Mouse (Mus musculus): ENCODE results near the gene Thrsp. TPM values are rescaled to one million over a fixed set of nuclear protein-coding genes. Genes with fewer than 3 reads are reported as not detected.
"Not testable (repeated sequence)": the region's sequence is repeated elsewhere in the genome, so short reads cannot be mapped to it uniquely, and the experiment has no call there.

Thrsp gene
- polyA plus RNA-seq, 1 experiment from 2014 or later, result 2.2 TPM

DNA sequence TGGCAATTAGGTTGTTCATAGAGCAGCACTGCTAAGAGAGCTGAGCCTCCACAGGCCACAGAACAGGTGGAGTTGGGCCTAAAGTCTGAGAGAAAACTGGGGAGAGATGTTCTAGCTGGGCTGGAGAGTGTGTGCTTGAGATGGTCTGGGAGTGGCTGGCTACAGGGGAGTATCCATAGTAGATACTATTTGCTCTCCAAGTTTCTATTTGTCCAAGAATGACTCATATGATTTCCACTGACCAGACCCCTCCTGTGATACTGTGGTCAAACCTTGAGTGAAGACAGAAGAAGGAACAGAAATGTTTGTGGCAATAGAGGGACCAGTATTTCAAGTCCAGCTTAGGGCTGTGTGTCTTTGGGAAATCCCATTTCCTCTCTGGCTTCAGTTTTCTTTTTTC is 21.5 kb upstream of the Thrsp start:
- H3K4me2 ChIP-seq (replicated peaks), result no peak overlapping the region
- H3K27me3 ChIP-seq (ENCODE audit: control insufficient read depth, insufficient read depth, low read length), result no peaks in the 10 kb centered on the region
- H3K36me3 ChIP-seq (replicated peaks; ENCODE audit: control insufficient read depth, insufficient read depth), result no peaks in the 10 kb centered on the region
- H3K9ac ChIP-seq, result no peak overlapping the region
- ATAC-seq (ENCODE audit: low FRiP score) (no peak), DNase-seq (ENCODE audit: low spot score) (no peak)
- H3K4me3 ChIP-seq (replicated peaks; ENCODE audit: low read length), result no peak overlapping the region
- H3K4me1 ChIP-seq (replicated peaks; ENCODE audit: control insufficient read depth, insufficient read depth, low read length), result no peaks in the 10 kb centered on the region
- no peaks in the 10 kb centered on the region for H3K9me3 ChIP-seq (ENCODE audit: control insufficient read depth, low read length)
- H3K27ac ChIP-seq, result no peak overlapping the region

- WGBS, result 87% methylated on average over 10 of the region's 10 CpGs
- no peaks in the 10 kb centered on the region for H3K36me3 ChIP-seq (replicated peaks; ENCODE audit: control insufficient read depth, insufficient read depth)
These were observed 17.0 kb upstream of the Thrsp start for GRCm38 (mm10) chr7:97434517-97434916.

DNA sequence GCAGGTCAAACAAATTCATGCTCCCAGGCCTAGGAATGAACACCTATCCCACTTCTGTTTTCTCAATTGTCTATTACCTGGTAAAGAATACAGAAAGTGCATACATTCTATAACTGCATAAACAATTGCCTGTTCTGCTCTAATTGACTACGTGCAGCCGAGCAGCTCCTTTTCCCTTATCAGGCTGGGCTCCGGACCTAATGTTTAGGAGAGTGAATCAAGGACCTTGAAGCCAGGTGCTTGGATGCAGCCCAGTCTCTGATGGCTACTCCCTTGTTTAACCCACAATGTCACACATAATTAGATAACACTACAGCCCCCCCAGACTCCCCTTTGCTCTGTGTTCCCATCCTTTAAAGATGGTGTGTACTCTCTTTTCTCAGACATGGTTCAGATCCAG is 16.0 kb upstream of the Thrsp start:
- H3K27ac ChIP-seq; H3K9ac ChIP-seq; H3K27me3 ChIP-seq (ENCODE audit: control insufficient read depth, insufficient read depth, low read length); H3K9me3 ChIP-seq (ENCODE audit: control insufficient read depth, low read length); H3K36me3 ChIP-seq (replicated peaks; ENCODE audit: control insufficient read depth, insufficient read depth); DNase-seq (ENCODE audit: low spot score); ATAC-seq (ENCODE audit: low FRiP score); H3K4me2 ChIP-seq (replicated peaks); H3K4me3 ChIP-seq (replicated peaks; ENCODE audit: low read length); H3K4me1 ChIP-seq (replicated peaks; ENCODE audit: control insufficient read depth, insufficient read depth, low read length): not testable (repeated sequence)
- WGBS, result 82% methylated on average over 3 of the region's 3 CpGs

More at GRCm38 (mm10) chr7:97434517-97434916, 17.0 kb upstream of the Thrsp start:
- no peaks in the 10 kb centered on the region for H3K9me3 ChIP-seq (ENCODE audit: control insufficient read depth, low read length)
- H3K27me3 ChIP-seq (ENCODE audit: control insufficient read depth, insufficient read depth, low read length), result no peaks in the 10 kb centered on the region
- DNase-seq (ENCODE audit: low spot score) (no peak), ATAC-seq (ENCODE audit: low FRiP score) (no peak)
- no peak overlapping the region for H3K4me2 ChIP-seq (replicated peaks)
- no peak overlapping the region for H3K4me3 ChIP-seq (replicated peaks; ENCODE audit: low read length)
- no peak overlapping the region for H3K9ac ChIP-seq
- H3K4me1 ChIP-seq (replicated peaks; ENCODE audit: control insufficient read depth, insufficient read depth, low read length), result 0 out of 2 replicates have a peak, but pooled peaks cover 4% of the 10 kb centered on the region
- no peak overlapping the region for H3K27ac ChIP-seq

DNA sequence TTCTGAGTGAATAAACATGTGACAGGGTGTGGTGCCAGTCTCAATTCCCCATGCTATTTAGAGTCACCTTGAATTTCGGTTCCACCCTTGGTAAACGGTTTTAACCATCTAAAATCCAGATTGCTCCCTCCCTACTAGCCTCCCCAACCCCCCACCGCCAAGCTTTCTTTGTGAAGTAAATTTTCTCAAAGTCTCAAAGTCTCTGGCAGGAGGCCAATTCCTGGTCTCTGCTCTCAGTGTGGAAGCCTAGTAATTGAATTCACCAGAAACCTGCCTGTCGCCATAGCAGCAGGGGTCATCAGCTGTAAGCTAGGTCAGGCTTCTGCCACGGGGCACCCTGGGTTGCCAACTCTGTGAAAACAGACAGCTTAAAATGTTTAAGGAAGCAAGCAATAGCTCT is 12.2 kb upstream of the Thrsp start:
- Histone ChIP-seq H3K4me3 (replicated peaks; ENCODE audit: low read length) (no peak overlapping the region), H3K9ac (no peak overlapping the region), H3K4me1 (replicated peaks; ENCODE audit: control insufficient read depth, insufficient read depth, low read length) (0 out of 2 replicates have a peak, but pooled peaks cover 7% of the 10 kb centered on the region), H3K27ac (peak overlapping the region; percentile 69), H3K27me3 (ENCODE audit: control insufficient read depth, insufficient read depth, low read length) (no peaks in the 10 kb centered on the region), H3K4me2 (replicated peaks) (0 out of 2 replicates have a peak overlapping the region, but pooled peaks have one; percentile 0), H3K9me3 (ENCODE audit: control insufficient read depth, low read length) (no peaks in the 10 kb centered on the region), H3K36me3 (replicated peaks; ENCODE audit: control insufficient read depth, insufficient read depth) (no peaks in the 10 kb centered on the region)
- DNase-seq (ENCODE audit: low spot score) (peak; percentile 81), ATAC-seq (ENCODE audit: low FRiP score) (peak; percentile 73)
- WGBS, result 4% methylated on average over 5 of the region's 5 CpGs

DNA sequence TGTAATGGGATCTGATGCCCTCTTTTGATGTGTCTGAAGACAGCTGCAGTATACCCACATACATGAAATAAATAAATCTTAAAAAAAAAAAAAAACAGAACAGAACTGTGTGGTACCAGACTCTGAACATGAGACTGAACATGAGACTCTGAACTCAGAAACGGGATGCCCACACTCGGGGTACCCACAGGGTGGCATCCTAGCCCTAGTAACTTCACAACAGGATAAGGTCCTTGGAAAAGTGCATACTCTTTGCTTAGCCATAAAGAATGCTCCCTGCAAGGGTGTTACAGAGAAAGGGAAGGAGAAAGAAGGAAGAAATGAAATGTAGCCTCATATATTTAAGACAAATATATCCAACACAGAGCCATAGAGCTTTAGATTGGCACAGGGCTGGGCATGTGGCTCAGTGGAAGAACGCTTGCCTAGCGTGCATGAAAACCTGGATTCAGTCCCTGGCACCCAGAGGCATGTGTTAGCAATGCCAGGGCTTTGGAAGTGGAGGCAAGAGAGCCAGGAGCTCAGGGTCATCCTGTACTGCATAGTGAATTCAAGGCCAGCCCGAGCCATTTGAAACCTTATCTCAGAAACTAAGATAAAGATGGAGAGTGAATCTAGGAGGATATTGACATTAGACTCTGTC is 10.4 kb upstream of the Thrsp start:
- DNase-seq (ENCODE audit: low spot score) (no peak), ATAC-seq (ENCODE audit: low FRiP score) (no peak)

DNA sequence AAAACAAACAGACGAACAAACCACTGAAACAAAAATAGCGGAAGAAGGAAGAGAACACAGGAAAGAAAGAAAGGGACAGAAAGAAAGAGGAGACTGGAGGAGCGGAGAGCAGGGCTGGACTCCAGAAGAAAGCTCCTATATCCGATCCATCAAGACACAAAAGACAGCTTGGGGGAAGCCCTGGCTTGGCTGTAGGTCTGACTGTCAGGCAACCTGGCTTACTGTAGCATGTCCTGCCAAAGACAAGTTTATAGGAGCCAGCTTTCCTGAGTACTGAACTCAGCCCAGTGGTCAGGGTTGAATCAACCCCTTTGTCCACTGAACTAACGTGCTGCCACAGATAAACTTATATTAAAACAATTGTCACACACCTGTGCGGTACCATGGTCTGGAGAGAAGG is 9.8 kb upstream of the Thrsp start:
- no peak overlapping the region for H3K9ac ChIP-seq
- no peaks in the 10 kb centered on the region for H3K36me3 ChIP-seq (replicated peaks; ENCODE audit: control insufficient read depth, insufficient read depth)
- 81% methylated on average over 6 of the region's 6 CpGs for WGBS
- no peak for ATAC-seq (ENCODE audit: low FRiP score)
- no peaks in the 10 kb centered on the region for H3K27me3 ChIP-seq (ENCODE audit: control insufficient read depth, insufficient read depth, low read length)
- H3K9me3 ChIP-seq (ENCODE audit: control insufficient read depth, low read length), result no peaks in the 10 kb centered on the region
- no peak overlapping the region for H3K4me3 ChIP-seq (replicated peaks; ENCODE audit: low read length)
- no peak for DNase-seq (ENCODE audit: low spot score)
- H3K4me2 ChIP-seq (replicated peaks), result no peak overlapping the region
- H3K4me1 ChIP-seq (replicated peaks; ENCODE audit: control insufficient read depth, insufficient read depth, low read length), result 0 out of 2 replicates have a peak, but pooled peaks cover 7% of the 10 kb centered on the region
- H3K27ac ChIP-seq, result no peak overlapping the region

More for the DNA sequence above, 10.4 kb upstream of the Thrsp start:
- no peak overlapping the region for H3K9ac ChIP-seq
- WGBS, result 65% methylated on average over 5 of the region's 5 CpGs
- no peaks in the 10 kb centered on the region for H3K9me3 ChIP-seq (ENCODE audit: control insufficient read depth, low read length)
- no peaks in the 10 kb centered on the region for H3K27me3 ChIP-seq (ENCODE audit: control insufficient read depth, insufficient read depth, low read length)
- H3K36me3 ChIP-seq (replicated peaks; ENCODE audit: control insufficient read depth, insufficient read depth), result no peaks in the 10 kb centered on the region
- H3K4me3 ChIP-seq (replicated peaks; ENCODE audit: low read length), result no peak overlapping the region
- no peak overlapping the region for H3K4me2 ChIP-seq (replicated peaks)
- 0 out of 2 replicates have a peak, but pooled peaks cover 7% of the 10 kb centered on the region for H3K4me1 ChIP-seq (replicated peaks; ENCODE audit: control insufficient read depth, insufficient read depth, low read length)
- H3K27ac ChIP-seq, result 0 out of 2 replicates have a peak overlapping the region, but pooled peaks have one; percentile 32

DNA sequence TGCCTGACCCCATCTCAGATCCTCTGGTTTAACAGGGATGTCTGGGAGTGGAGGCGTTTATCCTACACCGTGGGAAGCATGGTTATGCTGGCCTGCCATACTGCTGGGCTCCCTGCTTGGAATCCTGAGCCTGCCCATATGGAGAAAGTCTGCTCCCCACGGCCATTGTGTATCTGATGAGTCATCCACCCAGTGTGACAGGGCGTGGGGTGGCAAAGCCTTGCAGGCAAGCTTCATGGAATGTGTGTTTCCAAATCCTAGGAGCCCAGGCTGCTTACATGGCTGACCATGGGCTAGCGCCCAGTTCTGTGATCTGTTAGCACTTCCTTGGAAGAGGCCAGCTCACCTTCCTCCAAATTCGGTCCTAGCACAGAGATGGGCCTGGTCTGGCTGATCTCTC is 9.0 kb upstream of the Thrsp start:
- H3K36me3 ChIP-seq (replicated peaks; ENCODE audit: control insufficient read depth, insufficient read depth), result no peaks in the 10 kb centered on the region
- ATAC-seq (ENCODE audit: low FRiP score) (no peak), DNase-seq (ENCODE audit: low spot score) (no peak)
- no peak overlapping the region for H3K4me3 ChIP-seq (replicated peaks; ENCODE audit: low read length)
- H3K9ac ChIP-seq, result no peak overlapping the region
- no peak overlapping the region for H3K4me2 ChIP-seq (replicated peaks)
- H3K27ac ChIP-seq, result no peak overlapping the region
- H3K27me3 ChIP-seq (ENCODE audit: control insufficient read depth, insufficient read depth, low read length), result no peaks in the 10 kb centered on the region
- 0 out of 2 replicates have a peak, but pooled peaks cover 7% of the 10 kb centered on the region for H3K4me1 ChIP-seq (replicated peaks; ENCODE audit: control insufficient read depth, insufficient read depth, low read length)
- WGBS, result 67% methylated on average over 6 of the region's 6 CpGs
- no peaks in the 10 kb centered on the region for H3K9me3 ChIP-seq (ENCODE audit: control insufficient read depth, low read length)

DNA sequence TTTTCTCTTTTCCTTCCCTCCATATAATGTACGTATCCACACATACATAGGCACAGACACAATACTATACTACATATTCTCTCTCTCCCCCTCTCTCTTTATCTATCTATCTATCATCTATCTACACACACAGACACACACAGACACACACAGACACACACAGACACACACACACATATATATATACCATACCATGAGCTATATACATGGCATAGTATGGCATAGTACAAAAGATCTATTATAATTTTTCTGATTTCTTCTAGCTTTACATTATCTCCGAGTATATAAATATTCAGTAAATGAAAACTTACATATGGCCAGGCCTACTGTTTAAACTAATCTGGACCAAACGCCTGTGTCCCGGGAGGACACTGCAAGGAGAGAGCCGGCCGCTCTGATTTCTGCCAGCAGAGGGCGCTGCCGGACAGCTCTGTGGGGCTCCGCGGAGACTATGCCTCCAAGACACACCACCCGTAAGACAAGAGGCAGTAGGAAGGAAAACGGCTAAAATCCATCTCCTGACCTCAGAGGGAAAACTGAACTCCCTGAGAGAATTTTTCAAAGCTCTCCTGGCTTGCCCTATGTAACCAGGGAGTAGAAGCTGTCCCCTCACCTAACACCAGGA is 7.2 kb upstream of the Thrsp start:
- H3K4me1 ChIP-seq (replicated peaks; ENCODE audit: control insufficient read depth, insufficient read depth, low read length), result 0 out of 2 replicates have a peak, but pooled peaks cover 8% of the 10 kb centered on the region
- H3K27me3 ChIP-seq (ENCODE audit: control insufficient read depth, insufficient read depth, low read length), result no peaks in the 10 kb centered on the region
- no peaks in the 10 kb centered on the region for H3K9me3 ChIP-seq (ENCODE audit: control insufficient read depth, low read length)
- peak; percentile 93 for DNase-seq (ENCODE audit: low spot score)
- no peaks in the 10 kb centered on the region for H3K36me3 ChIP-seq (replicated peaks; ENCODE audit: control insufficient read depth, insufficient read depth)
- peak; percentile 78 for ATAC-seq (ENCODE audit: low FRiP score)
- H3K9ac ChIP-seq, result no peak overlapping the region
- H3K4me2 ChIP-seq (replicated peaks), result no peak overlapping the region
- H3K4me3 ChIP-seq (replicated peaks; ENCODE audit: low read length), result no peak overlapping the region
- 8% methylated on average over 12 of the region's 12 CpGs for WGBS
- H3K27ac ChIP-seq, result no peak overlapping the region

GRCm38 (mm10) chr7:97423754-97424153 is 6.2 kb upstream of the Thrsp start:
- ATAC-seq (ENCODE audit: low FRiP score) (no peak), DNase-seq (ENCODE audit: low spot score) (no peak)
- H3K4me2 ChIP-seq (replicated peaks), result no peak overlapping the region
- H3K27me3 ChIP-seq (ENCODE audit: control insufficient read depth, insufficient read depth, low read length), result no peaks in the 10 kb centered on the region
- H3K27ac ChIP-seq, result no peak overlapping the region
- no peaks in the 10 kb centered on the region for H3K36me3 ChIP-seq (replicated peaks; ENCODE audit: control insufficient read depth, insufficient read depth)
- H3K4me1 ChIP-seq (replicated peaks; ENCODE audit: control insufficient read depth, insufficient read depth, low read length), result 0 out of 2 replicates have a peak, but pooled peaks cover 5% of the 10 kb centered on the region
- no peak overlapping the region for H3K9ac ChIP-seq
- H3K9me3 ChIP-seq (ENCODE audit: control insufficient read depth, low read length), result no peaks in the 10 kb centered on the region
- 57% methylated on average over 5 of the region's 5 CpGs for WGBS
- no peak overlapping the region for H3K4me3 ChIP-seq (replicated peaks; ENCODE audit: low read length)

All from hindbrain, embryonic 14.5 days (tissue).